Mouse (Mus musculus): ENCODE results near the gene Mycbp2.

The Mycbp2 gene

DNA sequence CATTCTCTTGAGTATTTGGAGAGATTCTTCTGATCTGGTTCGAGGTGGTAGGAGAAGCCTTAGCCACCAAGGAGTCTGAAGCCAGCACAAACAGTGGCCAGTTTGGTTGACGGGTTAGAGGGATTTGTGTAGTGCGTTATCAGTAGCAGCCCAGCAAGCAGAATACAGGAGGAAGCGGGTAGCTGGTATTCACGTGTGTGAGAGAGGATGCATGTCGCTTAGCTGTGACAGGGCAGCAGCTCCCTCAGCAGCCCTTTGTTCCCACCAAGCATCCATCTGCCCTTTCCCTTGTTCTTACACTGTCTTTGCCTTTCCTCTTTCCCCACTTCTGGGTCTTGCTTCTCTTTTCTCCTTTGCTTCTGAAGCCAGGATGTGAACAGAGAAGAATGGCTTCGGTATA is 271.4 kb downstream of the Mycbp2 start:
- no peak for DNase-seq (ENCODE audit: low read depth, low spot score)

DNA sequence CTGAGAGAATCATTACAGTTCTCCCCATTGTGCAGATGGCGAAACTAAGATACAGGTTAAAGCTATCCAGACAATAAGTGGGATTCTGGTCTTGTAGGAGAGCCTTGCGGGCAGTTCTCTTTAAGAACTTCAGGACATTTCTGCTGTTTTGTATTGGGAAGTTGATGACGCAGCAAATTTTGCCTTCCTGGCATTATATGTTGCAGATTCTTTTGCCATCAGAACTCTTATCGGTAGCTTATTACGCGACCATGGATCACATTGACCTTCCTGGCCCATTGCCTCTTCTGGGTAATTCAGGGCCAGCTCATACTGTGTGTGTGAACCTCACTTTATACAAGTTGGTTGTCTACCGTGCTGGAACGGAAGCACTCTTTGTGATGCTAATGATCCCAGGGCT is 272.8 kb downstream of the Mycbp2 start:
- DNase-seq (ENCODE audit: low read depth, low spot score), result peak; percentile 39

- DNase-seq (ENCODE audit: low read depth, low spot score), result no peak
Observed at GRCm38 (mm10) chr14:103072731-103073130, 273.9 kb downstream of the Mycbp2 start.

DNA sequence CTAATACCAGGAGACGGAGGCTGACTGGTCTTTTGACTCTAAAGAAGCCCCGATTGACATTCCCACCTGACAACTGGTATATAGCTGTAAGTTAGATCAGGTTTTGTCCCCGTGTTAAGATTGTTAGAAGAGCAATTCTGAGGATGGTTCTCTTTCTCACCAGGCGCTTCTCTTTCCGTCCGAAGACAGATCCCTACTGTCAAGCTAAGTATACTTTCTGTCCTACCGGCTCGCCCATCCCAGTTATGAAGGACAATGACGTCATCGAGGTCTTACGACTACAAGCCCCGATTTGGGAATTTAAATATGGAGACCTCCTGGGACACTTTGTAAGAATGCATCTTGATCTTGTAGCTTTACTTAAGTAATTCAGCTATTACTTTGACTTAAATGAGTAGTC is 275.1 kb downstream of the Mycbp2 start:
- no peak for DNase-seq (ENCODE audit: low read depth, low spot score)

GRCm38 (mm10) chr14:103070790-103071189 is 275.8 kb downstream of the Mycbp2 start:
- no peak for DNase-seq (ENCODE audit: low read depth, low spot score)

- DNase-seq (ENCODE audit: low read depth, low spot score), result peak; percentile 90
Observed at GRCm38 (mm10) chr14:103069864-103070611, 276.6 kb downstream of the Mycbp2 start, which contains the start of gene Cln5. Gene Cln5 (plus strand): TSS chr14:103070216.

DNA sequence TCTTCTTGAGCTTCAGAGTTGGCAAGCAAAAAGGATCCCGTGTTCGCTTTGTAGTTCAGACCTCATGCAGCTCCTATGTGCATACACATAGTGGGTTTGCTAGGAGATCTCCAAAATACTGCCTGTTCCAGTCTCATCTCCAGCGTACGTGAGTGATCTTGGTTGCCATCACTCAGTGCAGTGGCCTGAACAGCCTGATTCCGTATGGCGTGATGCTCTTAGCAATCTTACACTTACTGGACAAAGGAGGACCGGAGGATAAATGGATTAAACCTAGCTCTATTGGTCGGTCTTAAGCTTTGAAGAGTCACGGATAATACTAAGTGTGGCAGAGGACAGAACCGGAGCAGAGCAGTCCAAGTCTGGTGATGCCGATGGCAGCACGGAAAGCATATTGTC is 277.1 kb downstream of the Mycbp2 start:
- DNase-seq (ENCODE audit: low read depth, low spot score), result no peak

GRCm38 (mm10) chr14:103065294-103066167 is 281.1 kb downstream of the Mycbp2 start:
- DNase-seq (ENCODE audit: low read depth, low spot score), result peak; percentile 72
